Mouse (Mus musculus) kidney, postnatal 0 days (tissue): ENCODE results near the gene 1700102P08Rik. TPM values are rescaled to one million over a fixed set of nuclear protein-coding genes. Genes with fewer than 3 reads are reported as not detected.

ENCODE experiments used
- ATAC-seq: fragments of 200-750 bp; cut with Nextera tagmentation; replicated peaks from 2 replicates; pipeline ENCODE4 v1.8.0; 2017; ENCODE audit warnings: low read depth, moderate number of reproducible peaks, moderate TSS enrichment, moderate library complexity; ENCODE audit not compliant: low FRiP score
- DNase-seq: peaks from one replicate; pipeline ENCODE4 v3.0.0-alpha.2; 2016; ENCODE audit warnings: low spot score
- H3K27ac ChIP-seq: fragments of 300-500 bp; sonication (generic); 2 replicates; pipeline ENCODE4 v1.5.1; 2014; ENCODE audit warnings: mild to moderate bottlenecking
- H3K27me3 ChIP-seq: fragments of 300-500 bp; sonication (generic); 2 replicates; pipeline ENCODE4 v1.6.1; 2014; ENCODE audit warnings: low read length, mixed read lengths; ENCODE audit not compliant: insufficient read depth
- H3K36me3 ChIP-seq: fragments of 300-500 bp; sonication (generic); 2 replicates; pipeline ENCODE4 v1.6.1; 2014; ENCODE audit warnings: low read length, mixed read lengths; ENCODE audit not compliant: insufficient read depth
- H3K4me1 ChIP-seq: fragments of 300-500 bp; sonication (generic); replicated peaks from 2 replicates; pipeline ENCODE4 v1.6.1; 2014; ENCODE audit warnings: antibody characterized with exemption, low read length, mixed read lengths; ENCODE audit not compliant: insufficient read depth
- H3K4me2 ChIP-seq: fragments of 300-500 bp; sonication (generic); 2 replicates; pipeline ENCODE4 v1.6.1; 2014; ENCODE audit warnings: mild to moderate bottlenecking, low read length, moderate library complexity, mixed read lengths
- H3K4me3 ChIP-seq: fragments of 300-500 bp; sonication (generic); replicated peaks from 2 replicates; pipeline ENCODE4 v1.5.1; 2014; ENCODE audit warnings: low read depth, low read length
- H3K9ac ChIP-seq: fragments of 300-500 bp; sonication (generic); 2 replicates; pipeline ENCODE4 v1.6.1; 2014; ENCODE audit warnings: low read depth, low read length
- H3K9me3 ChIP-seq: fragments of 300-500 bp; sonication (generic); replicated peaks from 2 replicates; pipeline ENCODE4 v1.6.1; 2016; ENCODE audit warnings: low read length, inconsistent platforms, mixed read lengths
- CTCF ChIP-seq: IDR thresholded peaks from 2 replicates; pipeline ENCODE4 v1.5.1; 2016; ENCODE audit warnings: antibody characterized with exemption, low read depth, mild to moderate bottlenecking, moderate library complexity
- whole genome bisulfite sequencing: fragments of 180-500 bp; shearing (Covaris S2); extraction: QIAGEN DNeasy Blood & Tissue Kit; methylation state at CpG from one replicate; pipeline ENCODE4 v1.1.7; 2014; 5-methylcytosine and 5-hydroxymethylcytosine counted together
- polyA plus RNA-seq: library from polyadenylated mRNA; unstranded; fragments of >200 nt; fragmentation: Nextera tagmentation; extraction: Ambion mirVana; gene quantifications from 2 replicates; pipeline ENCODE4 v1.2.1, GENCODE M21; 2015

The 1700102P08Rik gene
- polyA plus RNA-seq, 1 experiment from 2014 or later = 0.66 TPM

DNA sequence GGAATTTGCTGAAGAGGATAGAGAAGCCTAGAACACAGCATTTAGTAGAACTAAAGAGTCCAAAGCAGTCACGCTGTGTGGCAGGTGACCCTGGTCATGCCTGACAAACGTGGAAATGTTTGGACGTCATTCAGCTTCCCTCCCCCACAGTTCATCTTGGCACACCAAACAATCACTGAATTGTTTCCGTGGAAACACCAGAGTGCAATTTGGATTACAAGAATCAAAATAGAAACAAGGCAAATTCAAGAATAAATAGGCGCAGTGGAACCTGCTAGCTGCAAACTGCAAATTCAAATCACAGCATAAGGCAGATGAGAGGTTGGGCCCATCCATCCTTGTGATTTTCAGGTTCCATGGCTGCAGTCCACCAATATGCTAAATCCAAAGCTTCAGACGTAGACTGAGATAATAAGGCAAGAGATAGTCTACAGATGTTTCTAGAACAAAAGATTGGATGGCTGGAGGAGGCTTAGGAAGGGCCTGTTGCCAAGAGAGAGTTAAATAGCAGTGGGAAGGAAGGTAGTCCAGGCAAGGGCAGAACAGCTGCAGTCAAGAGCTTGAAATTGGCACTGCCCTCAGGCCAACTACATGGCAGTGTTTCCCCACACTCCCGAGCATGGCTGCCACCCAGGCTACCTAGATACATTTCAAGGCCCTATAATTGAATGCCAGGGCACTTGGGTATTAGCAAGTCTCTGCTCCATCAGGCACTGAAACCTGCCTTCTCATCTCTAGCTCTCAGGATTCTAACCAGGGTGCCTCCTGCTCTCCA, 8.8 kb downstream of the 1700102P08Rik start:
- Histone ChIP-seq H3K9ac (no peak overlapping the region), H3K4me3 (no peak overlapping the region), H3K27ac (no peak overlapping the region), H3K4me2 (no peak overlapping the region), H3K4me1 (no peaks in the 10 kb centered on the region), H3K27me3 (no peaks in the 10 kb centered on the region), H3K9me3 (no peaks in the 10 kb centered on the region), H3K36me3 (no peaks in the 10 kb centered on the region)
- TF ChIP-seq CTCF = no peak
- 54% methylated on average over 7 of the region's 7 CpGs for WGBS
- ATAC-seq (no peak), DNase-seq (no peak)

DNA sequence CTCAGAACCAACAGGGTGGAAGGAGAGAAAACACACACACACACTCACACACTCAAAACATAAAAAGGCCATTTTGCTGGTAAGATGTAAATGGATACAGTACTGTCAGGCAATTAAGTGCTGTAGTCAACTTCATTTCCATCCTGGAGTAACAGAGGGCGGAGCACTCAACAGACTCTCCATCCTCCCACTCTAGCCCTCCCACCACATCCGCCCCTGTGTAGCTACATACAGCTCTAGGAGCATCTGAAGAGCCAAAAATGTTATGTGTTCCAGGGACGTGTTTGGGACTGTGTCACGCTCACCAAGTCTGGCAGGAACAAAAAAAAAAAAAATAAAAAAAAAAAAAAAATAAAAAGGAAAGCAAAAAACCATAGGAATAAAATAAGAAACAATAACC, 10.5 kb downstream of the 1700102P08Rik start:
- no peaks in the 10 kb centered on the region for H3K4me1 ChIP-seq
- no peak for ATAC-seq
- WGBS = 73% methylated on average over 4 of the region's 4 CpGs
- no peaks in the 10 kb centered on the region for H3K36me3 ChIP-seq
- DNase-seq = no peak
- no peak overlapping the region for H3K4me3 ChIP-seq
- no peak overlapping the region for H3K4me2 ChIP-seq
- no peak for TF ChIP-seq CTCF
- no peak overlapping the region for H3K9ac ChIP-seq
- no peak overlapping the region for H3K27ac ChIP-seq
- no peaks in the 10 kb centered on the region for H3K9me3 ChIP-seq
- no peaks in the 10 kb centered on the region for H3K27me3 ChIP-seq

DNA sequence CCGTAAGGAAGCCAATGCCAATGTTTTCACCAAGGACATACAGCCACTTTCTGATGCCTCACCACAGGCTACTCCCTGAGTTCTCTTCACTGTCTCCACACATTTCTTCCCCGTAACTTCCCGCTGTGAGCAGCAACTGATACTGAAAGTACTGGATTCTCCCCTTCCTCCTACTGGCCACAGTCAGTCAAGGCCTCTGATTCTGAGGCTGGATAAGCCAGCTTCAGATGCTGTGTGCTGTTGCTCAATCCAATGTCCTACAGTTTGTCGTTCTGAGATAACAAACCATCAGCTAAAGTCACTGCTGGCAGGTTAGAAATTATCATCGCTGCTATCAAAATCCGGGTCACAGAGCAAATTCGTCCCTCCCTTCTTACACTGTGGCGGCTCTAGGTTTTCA, 11.8 kb downstream of the 1700102P08Rik start:
- Histone ChIP-seq H3K27ac (no peak overlapping the region), H3K4me2 (no peak overlapping the region), H3K36me3 (no peaks in the 10 kb centered on the region), H3K27me3 (no peaks in the 10 kb centered on the region), H3K9ac (no peak overlapping the region), H3K4me3 (no peak overlapping the region), H3K9me3 (no peaks in the 10 kb centered on the region), H3K4me1 (no peaks in the 10 kb centered on the region)
- DNase-seq = no peak
- no peak for ATAC-seq
- TF ChIP-seq CTCF = no peak; the same call in 1 of the 2 replicates
- 71% methylated on average over 8 of the region's 8 CpGs for WGBS

DNA sequence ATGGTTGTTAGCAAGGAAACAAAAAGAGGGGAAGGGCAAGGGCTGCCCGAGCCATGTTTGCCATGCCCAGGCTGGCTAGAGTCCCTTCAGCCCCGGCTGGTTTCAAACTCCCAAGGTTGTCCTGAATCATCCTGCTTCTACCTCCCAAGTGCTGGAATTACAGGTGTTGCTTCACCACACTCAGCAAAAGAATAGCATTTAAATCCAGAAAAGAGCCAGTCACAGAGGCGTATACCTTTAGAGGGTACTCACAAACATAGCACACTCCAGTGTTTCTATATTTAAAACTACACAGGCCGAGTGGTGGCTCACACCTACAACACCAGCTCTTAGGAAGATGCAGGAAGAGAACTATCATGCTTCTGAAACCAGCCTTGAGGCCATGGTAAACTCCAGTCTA, 16.9 kb downstream of the 1700102P08Rik start:
- Histone ChIP-seq H3K4me2 (no peak overlapping the region), H3K36me3 (no peaks in the 10 kb centered on the region), H3K27ac (no peak overlapping the region), H3K9me3 (no peaks in the 10 kb centered on the region), H3K4me3 (no peak overlapping the region), H3K9ac (no peak overlapping the region), H3K27me3 (no peaks in the 10 kb centered on the region), H3K4me1 (no peaks in the 10 kb centered on the region)
- DNase-seq (no peak), ATAC-seq (no peak)
- 96% methylated on average over 4 of the region's 4 CpGs for WGBS
- no peak for TF ChIP-seq CTCF

DNA sequence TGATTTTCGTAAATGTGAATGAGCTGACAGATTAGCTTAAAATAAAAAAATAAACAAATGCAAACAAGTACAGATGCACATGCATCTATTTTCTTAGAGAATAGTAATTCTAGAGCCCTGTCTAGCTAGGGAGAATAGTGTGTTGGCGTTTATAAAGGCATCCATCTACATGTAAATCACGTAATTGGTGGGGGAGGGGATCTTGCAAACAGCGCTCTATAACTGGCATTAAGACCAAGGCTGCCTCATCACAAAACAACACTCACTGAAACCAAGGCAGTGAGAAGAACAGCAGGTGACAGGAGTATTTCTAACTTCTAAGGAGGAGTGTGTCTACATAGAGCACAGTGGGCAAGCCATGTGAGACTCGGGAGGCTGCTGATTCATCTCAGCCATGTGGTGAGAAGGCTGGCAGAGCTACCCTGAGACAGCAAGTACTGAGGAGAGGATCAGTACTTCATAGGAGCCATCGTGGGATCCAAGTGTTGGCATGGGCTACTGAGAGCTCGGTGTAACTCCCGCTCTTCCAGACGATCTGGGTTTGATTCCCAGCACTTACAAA, 18.9 kb downstream of the 1700102P08Rik start:
- no peak for ATAC-seq
- Histone ChIP-seq H3K36me3 (no peaks in the 10 kb centered on the region), H3K4me1 (no peaks in the 10 kb centered on the region), H3K27ac (no peak overlapping the region), H3K9ac (no peak overlapping the region), H3K9me3 (no peaks in the 10 kb centered on the region), H3K4me2 (no peak overlapping the region), H3K27me3 (no peaks in the 10 kb centered on the region), H3K4me3 (no peak overlapping the region)
- no peak for TF ChIP-seq CTCF
- DNase-seq = no peak
- 77% methylated on average over 9 of the region's 9 CpGs for WGBS

DNA sequence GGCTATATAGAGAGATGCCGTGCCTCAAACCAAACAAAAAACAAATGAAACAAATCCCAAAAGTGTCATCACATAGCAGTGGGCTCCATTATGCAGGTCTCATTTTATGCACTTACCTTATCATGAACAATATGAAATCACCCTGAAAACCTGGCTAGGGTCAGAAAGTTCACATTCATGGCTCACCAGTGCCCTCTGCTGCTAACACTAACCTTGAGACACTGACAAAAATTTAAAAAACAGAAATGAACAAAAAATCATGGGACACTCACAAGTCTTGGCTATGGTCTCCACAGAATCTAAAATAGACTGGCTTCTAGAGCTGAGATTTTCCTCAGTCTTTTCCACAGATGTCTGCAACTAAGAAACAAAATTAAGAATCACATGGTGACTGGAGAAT, 19.6 kb downstream of the 1700102P08Rik start:
- no peaks in the 10 kb centered on the region for H3K4me1 ChIP-seq
- WGBS = 72% methylated on average over 1 of the region's 1 CpGs
- DNase-seq = no peak

More for the DNA sequence above, 19.6 kb downstream of the 1700102P08Rik start:
- no peak overlapping the region for H3K27ac ChIP-seq
- H3K4me3 ChIP-seq = no peak overlapping the region
- TF ChIP-seq CTCF = peak; percentile 53
- no peaks in the 10 kb centered on the region for H3K27me3 ChIP-seq
- no peaks in the 10 kb centered on the region for H3K36me3 ChIP-seq
- H3K9me3 ChIP-seq = no peaks in the 10 kb centered on the region
- no peak overlapping the region for H3K9ac ChIP-seq
- no peak for ATAC-seq
- H3K4me2 ChIP-seq = no peak overlapping the region
